Mouse (Mus musculus) gastrocnemius, postnatal 4 days (tissue): Measurements from ENCODE around the gene Fmc1. TPM values are rescaled to one million over a fixed set of nuclear protein-coding genes. Genes with fewer than 3 reads are reported as not detected.

ENCODE experiments used
- DNase-seq, 2 experiments: peaks; one replicate each; pipeline ENCODE4 v3.0.0; 2021 to 2022; ENCODE audit warnings: low spot score in 2 of 2, mixed read lengths in 2 of 2
- microRNA-seq: library from miRNA; unstranded; fragments of <30 nt; microRNA quantifications from one replicate; pipeline ENCODE4 v1.2.0, GENCODE M21; 2021
- total RNA-seq, 2 experiments: library from RNA; stranded (reverse); gene quantifications; 2 replicates each; pipeline ENCODE4 v1.2.3; 2021

Fmc1 gene
- total RNA-seq, 2 experiments from 2014 or later, result 72.4 to 77.7 TPM

GRCm38 (mm10) chr6:38551062-38551988 is 18.0 kb downstream of the Fmc1 start, which contains the start of gene Luc7l2:
Gene Luc7l2 (plus strand): TSS chr6:38551334.
- peak; percentile 94 to 97 for DNase-seq

GRCm38 (mm10) chr6:38551989-38552635 is 18.8 kb downstream of the Fmc1 start:
- DNase-seq, result peak; percentile 97 to 99

DNA sequence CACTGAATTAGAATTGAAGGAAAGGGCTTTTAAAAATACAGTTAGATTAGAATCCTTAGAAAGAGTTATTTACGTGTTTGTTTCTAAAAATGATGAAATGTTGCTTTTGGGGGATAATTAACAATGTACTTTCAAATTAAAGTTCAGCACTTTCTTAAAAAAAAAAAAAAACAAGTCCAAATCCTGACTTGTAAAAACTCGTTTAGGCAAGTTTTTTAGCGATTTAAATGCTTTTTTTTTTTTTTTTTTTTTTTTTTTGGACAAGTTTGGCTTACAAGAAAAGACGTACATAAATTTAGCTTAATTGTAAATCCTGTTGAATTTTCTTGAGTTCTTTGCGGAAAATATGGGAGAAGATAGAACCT is 19.3 kb downstream of the Fmc1 start:
- no peak for DNase-seq

DNA sequence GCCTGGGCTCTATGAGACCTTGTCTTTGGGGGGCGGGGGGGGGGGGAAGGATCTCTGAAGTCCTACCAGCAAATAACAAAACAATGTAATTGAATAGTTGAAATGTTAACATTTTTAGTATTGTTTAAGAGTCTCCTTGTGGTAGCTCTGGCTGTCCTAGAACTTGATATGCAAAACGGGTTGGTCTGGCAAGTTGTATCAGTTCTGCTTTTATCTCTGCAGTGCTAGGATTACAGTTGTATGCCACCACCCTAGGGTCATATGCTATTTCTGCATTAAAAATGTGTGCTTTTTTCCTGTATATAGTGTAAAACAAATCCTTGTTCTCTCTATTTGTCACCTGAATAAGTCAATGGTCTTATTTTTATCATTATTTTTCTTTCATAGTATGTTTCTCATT is 42.8 kb downstream of the Fmc1 start:
- DNase-seq, result no peak

DNA sequence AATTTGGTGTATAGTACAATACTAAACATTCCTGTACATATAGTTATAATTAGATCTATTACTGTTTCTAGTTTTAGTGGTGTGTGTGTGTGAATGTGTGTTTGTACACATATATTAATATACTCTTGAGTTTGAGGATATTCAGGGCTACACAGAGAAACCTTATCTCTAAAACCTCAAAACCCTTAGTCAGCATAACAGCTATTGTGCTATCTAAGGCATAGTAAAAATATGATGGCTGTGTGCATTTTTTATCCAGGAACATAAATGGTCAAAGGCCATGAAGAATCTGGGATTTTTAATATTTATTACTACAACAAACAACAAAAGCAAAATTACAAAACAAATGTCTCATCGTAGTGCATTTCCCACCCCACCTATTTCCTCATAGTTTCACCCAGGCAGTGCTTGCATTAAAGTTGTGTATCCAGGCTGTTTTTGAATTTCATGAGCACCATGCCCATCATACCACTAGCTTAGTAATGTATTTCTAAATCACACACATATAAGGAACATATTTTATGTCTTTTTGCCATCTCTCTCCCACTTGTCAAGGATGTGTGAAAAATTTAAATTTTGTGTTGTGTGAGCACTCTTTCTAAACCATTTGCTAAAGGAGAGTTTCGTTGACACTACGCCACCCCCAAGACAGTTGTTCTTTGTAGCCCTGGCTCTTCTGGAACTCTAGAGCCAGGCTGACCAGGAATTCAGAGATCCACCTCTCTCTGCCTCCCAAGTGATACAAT is 47.0 kb downstream of the Fmc1 start:
- DNase-seq, result no peak

DNA sequence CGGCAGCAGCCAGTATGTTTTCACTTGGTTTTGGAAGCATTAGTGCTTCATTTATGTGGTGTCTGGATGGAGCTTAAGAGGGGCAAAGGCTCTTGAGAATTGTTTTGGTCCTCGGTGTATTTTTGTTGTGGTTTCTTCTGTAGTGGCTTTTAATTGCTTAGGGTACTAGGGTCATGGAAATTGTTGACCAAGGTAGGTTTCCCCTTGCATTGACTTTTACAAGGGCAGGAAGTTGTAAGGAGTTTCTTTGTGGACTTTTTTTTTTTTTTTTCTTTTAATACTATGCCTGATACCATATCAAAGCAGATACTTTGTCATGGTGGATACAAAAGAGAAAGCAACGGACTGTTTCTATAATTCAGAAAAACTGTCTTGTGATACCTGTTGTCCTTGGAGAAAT is 48.4 kb downstream of the Fmc1 start:
- DNase-seq, result no peak

Small RNA genes lying within 50 kb of the gene (microRNA-seq; reads per million reads assigned to microRNA genes)
- not detected for gene Mir7670

Other genes with a start within 250 kb of the Fmc1 start
- gene Zc3hav1l, start 234.2 kb upstream of the Fmc1 start, total RNA-seq, result 10 to 100 TPM; 11.0 to 11.9 TPM
- gene Zc3hav1, start 178.9 kb upstream of the Fmc1 start, total RNA-seq, result 10 to 100 TPM; 15.9 to 17.0 TPM
- 1 to 10 TPM; 4.3 TPM for gene Ttc26, start 152.0 kb upstream of the Fmc1 start, total RNA-seq
- gene Ubn2, start 99.6 kb upstream of the Fmc1 start, total RNA-seq, result 10 to 100 TPM; 29.2 to 36.9 TPM
- gene Luc7l2, start 17.8 kb downstream of the Fmc1 start, total RNA-seq, result 100 to 1,000 TPM; 138 to 156 TPM
- gene Klrg2, start 103.7 kb downstream of the Fmc1 start, total RNA-seq, result under 1 TPM; 0.29 to 0.37 TPM
- gene Clec2l, start 129.6 kb downstream of the Fmc1 start, total RNA-seq, result 1 to 10 TPM; 1.3 to 1.7 TPM